Mouse (Mus musculus): ENCODE results near the gene Ankrd33b.

- TF ChIP-seq CTCF (IDR thresholded peaks at IDR 0.05; ENCODE audit: extremely low read depth, insufficient read depth, insufficient read length, insufficient replicate concordance) (no peak), POLR2A (IDR thresholded peaks at IDR 0.05; ENCODE audit: low read depth, low read length) (no peak)
These were observed 1.6 kb downstream of the Ankrd33b start for GRCm38 (mm10) chr15:31365720-31366591.
